Mouse (Mus musculus): ENCODE results near the gene Nup88. TPM values are rescaled to one million over a fixed set of nuclear protein-coding genes. Genes with fewer than 3 reads are reported as not detected.

Nup88 gene
- total RNA-seq, 4 experiments from 2014 or later: 48.9 to 61.7 (median 56.8) TPM

Other genes starting within 250 kb of the Nup88 start
- gene Zfp3, start 205.8 kb downstream of the Nup88 start, total RNA-seq (2022): 10 to 100 TPM; 16.7 to 20.5 (median 20.0) TPM
- under 1 TPM in 1 of 4 experiments, not detected in 3; 0.53 TPM for gene Scimp, start 157.4 kb downstream of the Nup88 start, total RNA-seq (2022)
- 100 to 1,000 TPM; 123 to 128 (median 125) TPM for gene Rabep1, start 125.2 kb downstream of the Nup88 start, total RNA-seq (2022)
- 10 to 100 TPM; 29.7 to 44.8 (median 37.6) TPM for gene Rpain, start 240 bp upstream of the Nup88 start, total RNA-seq (2022)
- gene C1qbp, start 13.1 kb upstream of the Nup88 start, total RNA-seq (2022): 100 to 1,000 TPM; 104 to 113 (median 108) TPM
- gene Dhx33, start 34.5 kb upstream of the Nup88 start, total RNA-seq (2022): 10 to 100 TPM; 25.7 to 28.6 (median 26.2) TPM
- gene Mis12, start 49.6 kb upstream of the Nup88 start, total RNA-seq (2022): 10 to 100 TPM; 16.8 to 21.3 (median 18.4) TPM
- 10 to 100 TPM; 22.0 to 24.3 (median 23.4) TPM for gene Derl2, start 49.9 kb upstream of the Nup88 start, total RNA-seq (2022)
- gene 6330403K07Rik, start 63.5 kb upstream of the Nup88 start, total RNA-seq (2022): 100 to 1,000 TPM; 273 to 287 (median 277) TPM
- gene Nlrp1a, start 174.7 kb upstream of the Nup88 start, total RNA-seq (2022): 1 to 10 TPM in 1 of 4 experiments, under 1 TPM in 3; 0.71 to 1.2 (median 0.78) TPM